Mouse (Mus musculus) CH12.LX (cell line): ENCODE results near the gene Neurl1b. TPM values are rescaled to one million over a fixed set of nuclear protein-coding genes. Genes with fewer than 3 reads are reported as not detected.

ENCODE experiments used
- DNase-seq: peaks from one replicate; pipeline ENCODE4 v3.0.0-alpha.2; 2013; ENCODE audit errors: extremely low read depth
- H3K27ac ChIP-seq: 2 replicates; pipeline ENCODE4 v1.5.1; 2012; ENCODE audit warnings: low read depth, mild to moderate bottlenecking, control low read depth, moderate library complexity; ENCODE audit not compliant: insufficient read depth
- H3K27me3 ChIP-seq: replicated peaks from 2 replicates; pipeline ENCODE3; 2012; ENCODE audit warnings: inconsistent platforms
- H3K36me3 ChIP-seq, 2 experiments: replicated peaks in 1 of 2; 2 replicates each; pipeline versions ENCODE3 to v1.6.1; 2012; ENCODE audit warnings: inconsistent platforms in 1 of 2, low read length in 1 of 2, mild to moderate bottlenecking in 1 of 2, mixed read lengths in 1 of 2, moderate library complexity in 1 of 2; ENCODE audit not compliant: control insufficient read depth in 1 of 2, insufficient read depth in 1 of 2
- H3K4me1 ChIP-seq, 2 experiments: 2 replicates each; pipeline ENCODE4 v1.6.1; 2012; ENCODE audit warnings: inconsistent platforms in 1 of 2, moderate library complexity in 1 of 2; ENCODE audit not compliant: insufficient read depth in 2 of 2, control insufficient read depth in 1 of 2
- H3K4me2 ChIP-seq: 2 replicates; pipeline ENCODE4 v1.6.1; 2012; ENCODE audit warnings: low read depth, mild to moderate bottlenecking, control low read depth; ENCODE audit not compliant: poor library complexity, insufficient read depth, severe bottlenecking
- H3K4me3 ChIP-seq, 3 experiments: fragments of 150-350 bp in 1 of 3; sonication (generic) in 1 of 3; replicated peaks in 1 of 3; 2 replicates each; pipeline versions ENCODE3 to v1.5.1; 2011 to 2012; ENCODE audit warnings: low read depth in 2 of 3, low read length in 2 of 3, mild to moderate bottlenecking in 2 of 3, moderate library complexity in 2 of 3, control low read depth in 1 of 3, improper control_type of control experiment in 1 of 3, inconsistent platforms in 1 of 3, mixed read lengths in 1 of 3; ENCODE audit not compliant: poor library complexity in 1 of 3
- H3K79me2 ChIP-seq: replicated peaks from 2 replicates; pipeline ENCODE4 v1.6.1; 2012; ENCODE audit warnings: mild to moderate bottlenecking, moderate library complexity; ENCODE audit not compliant: control insufficient read depth, poor library complexity, insufficient read depth, severe bottlenecking; ENCODE audit errors: extremely low read depth
- H3K9ac ChIP-seq: 2 replicates; pipeline ENCODE4 v1.6.1; 2012; ENCODE audit warnings: low read depth, mild to moderate bottlenecking, control low read depth, moderate library complexity; ENCODE audit not compliant: insufficient read depth
- H3K9me3 ChIP-seq: replicated peaks from 2 replicates; pipeline ENCODE3; 2012; ENCODE audit warnings: low read length, inconsistent platforms, mixed read lengths
- BHLHE40 ChIP-seq: IDR thresholded peaks from 2 replicates; pipeline ENCODE4 v1.6.1; 2011; ENCODE audit warnings: mild to moderate bottlenecking, low read depth, low read length, improper control_type of control experiment
- CHD2 ChIP-seq: IDR thresholded peaks from 2 replicates; pipeline ENCODE4 v1.6.1; 2011; ENCODE audit warnings: low read length, improper control_type of control experiment
- CTCF ChIP-seq, 2 experiments: IDR thresholded peaks in 1 of 2; conservative IDR thresholded peaks in 1 of 2; 2 replicates each; pipeline ENCODE4 v1.5.1; 2011 to 2012; ENCODE audit warnings: low read depth in 2 of 2, low read length in 2 of 2, improper control_type of control experiment in 1 of 2, inconsistent platforms in 1 of 2, mild to moderate bottlenecking in 1 of 2, moderate library complexity in 1 of 2
- E2F4 ChIP-seq: IDR thresholded peaks from 2 replicates; pipeline ENCODE4 v1.6.1; 2011; ENCODE audit warnings: low read depth, low read length, improper control_type of control experiment; ENCODE audit not compliant: insufficient replicate concordance
- ELF1 ChIP-seq: IDR thresholded peaks from 2 replicates; pipeline ENCODE4 v1.6.1; 2014; ENCODE audit warnings: low read depth, mild to moderate bottlenecking, inconsistent platforms, low read length, improper control_type of control experiment
- EP300 ChIP-seq: IDR thresholded peaks from 2 replicates; pipeline ENCODE4 v1.6.1; 2011; ENCODE audit warnings: low read length, improper control_type of control experiment
- GABPA ChIP-seq: IDR thresholded peaks from 2 replicates; pipeline ENCODE4 v1.6.1; 2012; ENCODE audit warnings: low read depth, low read length, improper control_type of control experiment, inconsistent platforms; ENCODE audit not compliant: insufficient replicate concordance
- HCFC1 ChIP-seq: IDR thresholded peaks from 2 replicates; pipeline ENCODE4 v1.6.1; 2012; ENCODE audit warnings: low read depth, mild to moderate bottlenecking, inconsistent platforms, low read length, improper control_type of control experiment
- MAFK ChIP-seq: IDR thresholded peaks from 2 replicates; pipeline ENCODE4 v1.6.1; 2011; ENCODE audit warnings: low read length, improper control_type of control experiment; ENCODE audit not compliant: insufficient replicate concordance
- MAX ChIP-seq: IDR thresholded peaks from 2 replicates; pipeline ENCODE4 v1.6.1; 2011; ENCODE audit warnings: low read length, improper control_type of control experiment
- MAZ ChIP-seq: IDR thresholded peaks from 2 replicates; pipeline ENCODE4 v1.6.1; 2012; ENCODE audit warnings: low read depth, mild to moderate bottlenecking, inconsistent platforms, low read length, improper control_type of control experiment, moderate library complexity
- MXI1 ChIP-seq: IDR thresholded peaks from 2 replicates; pipeline ENCODE4 v1.6.1; 2011; ENCODE audit warnings: mild to moderate bottlenecking, low read depth, low read length, improper control_type of control experiment
- NELFE ChIP-seq: IDR thresholded peaks from 2 replicates; pipeline ENCODE4 v1.6.1; 2011; ENCODE audit warnings: low read depth, low read length, improper control_type of control experiment
- NRF1 ChIP-seq: IDR thresholded peaks from 2 replicates; pipeline ENCODE4 v1.6.1; 2014; ENCODE audit warnings: low read depth, mild to moderate bottlenecking, inconsistent platforms, low read length, improper control_type of control experiment, moderate library complexity
- POLR2AphosphoS2 ChIP-seq: IDR thresholded peaks from 2 replicates; pipeline ENCODE4 v1.6.1; 2011; ENCODE audit warnings: low read depth, low read length, improper control_type of control experiment
- RAD21 ChIP-seq: IDR thresholded peaks from 2 replicates; pipeline ENCODE4 v1.6.1; 2011; ENCODE audit warnings: low read depth, mild to moderate bottlenecking, low read length, improper control_type of control experiment, moderate library complexity
- RCOR1 ChIP-seq: conservative IDR thresholded peaks from 2 replicates; pipeline ENCODE4 v1.6.1; 2012; ENCODE audit warnings: low read depth, mild to moderate bottlenecking, inconsistent platforms, low read length, improper control_type of control experiment
- SMC3 ChIP-seq: IDR thresholded peaks from 2 replicates; pipeline ENCODE4 v1.6.1; 2011; ENCODE audit warnings: low read depth, low read length, improper control_type of control experiment
- TBP ChIP-seq: conservative IDR thresholded peaks from 2 replicates; pipeline ENCODE4 v1.6.1; 2011; ENCODE audit warnings: low read depth, low read length, improper control_type of control experiment
- TCF12 ChIP-seq: IDR thresholded peaks from 2 replicates; pipeline ENCODE4 v1.6.1; 2014; ENCODE audit warnings: low read depth, mild to moderate bottlenecking, inconsistent platforms, low read length, improper control_type of control experiment
- USF2 ChIP-seq: conservative IDR thresholded peaks from 2 replicates; pipeline ENCODE4 v1.6.1; 2011; ENCODE audit warnings: low read depth, low read length, improper control_type of control experiment
- ZMIZ1 ChIP-seq: IDR thresholded peaks from 2 replicates; pipeline ENCODE4 v1.6.1; 2012; ENCODE audit warnings: low read depth, mild to moderate bottlenecking, inconsistent platforms, low read length, improper control_type of control experiment
- ZNF384 ChIP-seq: IDR thresholded peaks from 2 replicates; pipeline ENCODE4 v1.6.1; 2012; ENCODE audit warnings: low read depth, low read length, improper control_type of control experiment, inconsistent platforms
- dilution Hi-C: fragments of 300-500 bp; cut with MboI; formaldehyde crosslinking; loops from 2 replicates; pipeline ENCODE4 v1.14.3; 2020; ENCODE audit warnings: low sequenced_read_pairs; ENCODE audit not compliant: extremely low pct_unique_long_range_greater_than_20kb, extremely low pct_ligation_motif_present
- in situ Hi-C: fragments of 300-500 bp; cut with MboI; formaldehyde crosslinking; loops from 3 replicates; pipeline ENCODE4 v1.14.3; 2019; ENCODE audit warnings: low sequenced_read_pairs, low pct_ligation_motif_present, low pct_unique_long_range_greater_than_20kb, mixed read lengths
- polyA plus RNA-seq: library from polyadenylated mRNA; unstranded; fragments of >175 nt; gene quantifications from 2 replicates; pipeline ENCODE4 v1.2.1, GENCODE M21; 2012; ENCODE audit warnings: low read depth; ENCODE audit not compliant: insufficient read length
- total RNA-seq, 2 experiments: library from RNA; depleted of rRNA; stranded (reverse); fragments of 300-350 nt in 1 of 2; fragments of >200 nt in 1 of 2; gene quantifications; 2 replicates each; pipeline ENCODE4 v1.2.3; 2012 to 2014

Gene Neurl1b
- total and polyA plus RNA-seq, 3 experiments = 0.25 TPM; not detected in 2

- no peaks in the 10 kb centered on the region for H3K9me3 ChIP-seq
- no peak overlapping the region for H3K4me2 ChIP-seq
- no peaks in the 10 kb centered on the region for H3K4me1 ChIP-seq
- in situ Hi-C loops = loop anchor here (5.0 to 10.0 kb wide), 2 partner anchors 33 to 106 kb away; no protein-coding TSS in a partner anchor
- TF ChIP-seq TCF12 (no peak), ELF1 (no peak), CHD2 (no peak), SMC3 (no peak), GABPA (no peak), NRF1 (no peak), MAX (no peak), MAFK (no peak), HCFC1 (no peak), RAD21 (no peak), E2F4 (no peak), EP300 (no peak), TBP (no peak), RCOR1 (no peak), BHLHE40 (no peak)
- H3K9ac ChIP-seq = no peak overlapping the region
- H3K36me3 ChIP-seq = no peaks in the 10 kb centered on the region
- H3K4me3 ChIP-seq = no peak overlapping the region
- DNase-seq = no peak
- peaks cover 96% of the 10 kb centered on the region for H3K27me3 ChIP-seq
- H3K79me2 ChIP-seq = no peaks in the 10 kb centered on the region
- H3K27ac ChIP-seq = no peak overlapping the region
- dilution Hi-C loops = no loop called here
These were observed 6.0 kb downstream of the Neurl1b start for GRCm38 (mm10) chr17:26420491-26421247.

- no peaks in the 10 kb centered on the region for H3K79me2 ChIP-seq
- peaks cover 94% of the 10 kb centered on the region for H3K27me3 ChIP-seq
- H3K9me3 ChIP-seq = no peaks in the 10 kb centered on the region
- peak; percentile 24 for DNase-seq
- H3K4me3 ChIP-seq = no peak overlapping the region
- no peak overlapping the region for H3K9ac ChIP-seq
- no peak overlapping the region for H3K27ac ChIP-seq
- in situ Hi-C loops (loop anchor here (5.0 to 10.0 kb wide), 2 partner anchors 34 to 107 kb away; no protein-coding TSS in a partner anchor), dilution Hi-C loops (no loop called here)
- TF ChIP-seq ELF1 (no peak), NELFE (no peak), BHLHE40 (no peak), HCFC1 (no peak), ZMIZ1 (no peak), MAZ (no peak), NRF1 (no peak), ZNF384 (no peak), SMC3 (peak; percentile 53), CTCF (conservative IDR thresholded peaks at IDR 0.05 in 1 of 2, IDR thresholded peaks at IDR 0.05 in 1 of 2; ENCODE audit: low read depth in 2 of 2, low read length in 2 of 2) (peak; percentile 22 to 63; a peak in 2 of 4 replicates), RAD21 (peak; percentile 47), EP300 (no peak), USF2 (no peak), TCF12 (no peak), MXI1 (no peak), POLR2AphosphoS2 (no peak), CHD2 (no peak), GABPA (no peak)
- TF ChIP-seq, all 38 proteins: peak for 3
- Histone ChIP-seq H3K4me2 (no peak overlapping the region), H3K36me3 (no peaks in the 10 kb centered on the region), H3K4me1 (no peaks in the 10 kb centered on the region)
These were observed 6.9 kb downstream of the Neurl1b start for GRCm38 (mm10) chr17:26421561-26421960.
